Mouse (Mus musculus) retina, postnatal 7 days (tissue): ENCODE measurements at regions not wholly inside any gene's neighbourhood (a gene's known extent, or its start where the extent isn't known, plus 50 kb on each side); places are given as distances from the start of the nearest gene placed in this dataset.

Experiments
- DNase-seq: peaks from one replicate; pipeline ENCODE4 v3.0.0-alpha.2; 2012; ENCODE audit warnings: low read depth, low spot score

- no peak for DNase-seq
Measured at GRCm38 (mm10) chr5:37980692-37981091, 57.9 kb upstream of the Stx18 start.

- DNase-seq, result no peak
Measured at GRCm38 (mm10) chr5:37976943-37977434, 61.6 kb upstream of the Stx18 start.

GRCm38 (mm10) chr5:37972980-37973545 is 65.5 kb upstream of the Stx18 start:
- no peak for DNase-seq

GRCm38 (mm10) chr5:37971724-37972123 is 66.8 kb upstream of the Stx18 start:
- no peak for DNase-seq

GRCm38 (mm10) chr5:37968596-37968995 is 69.9 kb upstream of the Stx18 start:
- DNase-seq, result peak; percentile 72

- no peak for DNase-seq
Measured at GRCm38 (mm10) chr5:37967914-37968375, 70.6 kb upstream of the Stx18 start.

- no peak for DNase-seq
Measured at GRCm38 (mm10) chr5:37967106-37967913, 71.2 kb upstream of the Stx18 start.

- DNase-seq, result no peak
Measured at GRCm38 (mm10) chr5:37963688-37964087, 74.9 kb upstream of the Stx18 start.

GRCm38 (mm10) chr5:37962513-37962912 is 76.0 kb upstream of the Stx18 start:
- no peak for DNase-seq

- DNase-seq, result no peak
Measured at GRCm38 (mm10) chr5:37960216-37960615, 78.3 kb upstream of the Stx18 start.

GRCm38 (mm10) chr5:37952096-37952495 is 86.4 kb upstream of the Stx18 start:
- DNase-seq, result no peak

GRCm38 (mm10) chr5:37932760-37933122 is 105.8 kb upstream of the Stx18 start:
- DNase-seq, result no peak

GRCm38 (mm10) chr5:37932086-37932759 is 106.3 kb upstream of the Stx18 start:
- no peak for DNase-seq

GRCm38 (mm10) chr5:37920481-37920880 is 96.1 kb upstream of the Msx1 start:
- no peak for DNase-seq

GRCm38 (mm10) chr5:37919102-37919501 is 94.7 kb upstream of the Msx1 start:
- DNase-seq, result no peak

GRCm38 (mm10) chr5:37918001-37918707 is 93.8 kb upstream of the Msx1 start:
- DNase-seq, result no peak

GRCm38 (mm10) chr5:37917161-37917560 is 92.8 kb upstream of the Msx1 start:
- no peak for DNase-seq

GRCm38 (mm10) chr5:37904683-37905352 is 80.4 kb upstream of the Msx1 start:
- DNase-seq, result no peak

- DNase-seq, result no peak
Measured at GRCm38 (mm10) chr5:37903861-37904260, 79.5 kb upstream of the Msx1 start.

- DNase-seq, result no peak
Measured at GRCm38 (mm10) chr5:37902741-37903140, 78.4 kb upstream of the Msx1 start.

- no peak for DNase-seq
Measured at GRCm38 (mm10) chr5:37901861-37902291, 77.5 kb upstream of the Msx1 start.
